Mouse (Mus musculus) olfactory bulb, adult 2 months (tissue): ENCODE results near the gene Notch4.

Experiments
- CTCF ChIP-seq: fragments of 200-500 bp; IDR thresholded peaks from 2 replicates; pipeline ENCODE4 v1.5.1; 2012; ENCODE audit warnings: low read depth, mild to moderate bottlenecking, low read length, moderate library complexity; ENCODE audit not compliant: insufficient read depth
- POLR2A ChIP-seq: fragments of 200-500 bp; IDR thresholded peaks from 2 replicates; pipeline ENCODE4 v1.6.1; 2012; ENCODE audit warnings: mild to moderate bottlenecking, low read depth, low read length, moderate library complexity; ENCODE audit not compliant: insufficient read depth

DNA sequence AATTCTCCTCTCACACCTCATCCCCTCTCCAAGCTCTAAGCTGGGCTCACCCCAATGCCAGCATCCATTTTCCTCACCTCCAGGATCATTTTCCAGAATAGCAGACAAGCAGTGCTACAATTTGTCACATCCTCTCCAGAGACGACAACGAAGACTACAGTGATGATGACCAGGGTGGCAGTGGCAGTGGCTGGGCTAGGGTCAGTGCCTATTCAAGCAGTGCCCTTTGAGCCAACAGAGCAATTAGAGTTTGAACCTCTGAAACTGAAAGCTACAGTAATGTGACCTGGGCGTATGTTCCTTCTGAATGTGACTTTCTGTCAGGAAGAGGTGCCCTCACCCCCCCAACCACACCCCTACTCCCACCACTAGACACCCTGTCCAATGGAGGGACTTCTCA lies 14.9 kb upstream of the Notch4 start:
- TF ChIP-seq POLR2A (no peak), CTCF (no peak)
